Mouse (Mus musculus): Measurements from ENCODE around the gene Rhoj.

Gene Rhoj

GRCm38 (mm10) chr12:75307961-75308951 lies at the start of gene Rhoj:
Gene Rhoj, plus strand, starts transcription at chr12:75308322.
- in situ Hi-C loops (cut with MseI, MboI) = no loop called here

GRCm38 (mm10) chr12:75271726-75272125 lies 36.4 kb upstream of the Rhoj start:
- in situ Hi-C loops (cut with MseI, MboI) = no loop called here

GRCm38 (mm10) chr12:75275730-75276129 lies 32.4 kb upstream of the Rhoj start:
- in situ Hi-C loops (cut with MseI, MboI) = no loop called here

GRCm38 (mm10) chr12:75277425-75277824 lies 30.7 kb upstream of the Rhoj start:
- in situ Hi-C loops (cut with MseI, MboI) = no loop called here

- in situ Hi-C loops (cut with MseI, MboI) = no loop called here
Observed at GRCm38 (mm10) chr12:75280502-75280901, 27.6 kb upstream of the Rhoj start.

- in situ Hi-C loops (cut with MseI, MboI) = no loop called here
Observed at GRCm38 (mm10) chr12:75283226-75283625, 24.9 kb upstream of the Rhoj start.

GRCm38 (mm10) chr12:75286166-75286565 lies 22.0 kb upstream of the Rhoj start:
- in situ Hi-C loops (cut with MseI, MboI) = no loop called here

- in situ Hi-C loops (cut with MseI, MboI) = no loop called here
Observed at GRCm38 (mm10) chr12:75290524-75290923, 17.6 kb upstream of the Rhoj start.

GRCm38 (mm10) chr12:75291556-75291955 lies 16.6 kb upstream of the Rhoj start:
- in situ Hi-C loops (cut with MseI, MboI) = no loop called here

- in situ Hi-C loops (cut with MseI, MboI) = no loop called here
Observed at GRCm38 (mm10) chr12:75292939-75293338, 15.2 kb upstream of the Rhoj start.

GRCm38 (mm10) chr12:75299865-75300264 lies 8.3 kb upstream of the Rhoj start:
- in situ Hi-C loops (cut with MseI, MboI) = no loop called here

GRCm38 (mm10) chr12:75304132-75304531 lies 4.0 kb upstream of the Rhoj start:
- in situ Hi-C loops (cut with MseI, MboI) = no loop called here

- in situ Hi-C loops (cut with MseI, MboI) = no loop called here
Observed at GRCm38 (mm10) chr12:75309756-75310155, 1.6 kb downstream of the Rhoj start.

GRCm38 (mm10) chr12:75310766-75311165 lies 2.6 kb downstream of the Rhoj start:
- in situ Hi-C loops (cut with MseI, MboI) = no loop called here

- in situ Hi-C loops (cut with MseI, MboI) = no loop called here
Observed at GRCm38 (mm10) chr12:75311879-75312278, 3.8 kb downstream of the Rhoj start.

GRCm38 (mm10) chr12:75313992-75314391 lies 5.9 kb downstream of the Rhoj start:
- in situ Hi-C loops (cut with MseI, MboI) = no loop called here

GRCm38 (mm10) chr12:75315851-75316250 lies 7.7 kb downstream of the Rhoj start:
- in situ Hi-C loops (cut with MseI, MboI) = no loop called here

- in situ Hi-C loops (cut with MseI, MboI) = no loop called here
Observed at GRCm38 (mm10) chr12:75320441-75320925, 12.4 kb downstream of the Rhoj start.

GRCm38 (mm10) chr12:75321189-75321588 lies 13.1 kb downstream of the Rhoj start:
- in situ Hi-C loops (cut with MseI, MboI) = no loop called here

- in situ Hi-C loops (cut with MseI, MboI) = no loop called here
Observed at GRCm38 (mm10) chr12:75329188-75329587, 21.1 kb downstream of the Rhoj start.

GRCm38 (mm10) chr12:75339894-75340293 lies 31.8 kb downstream of the Rhoj start:
- in situ Hi-C loops (cut with MseI, MboI) = no loop called here

- in situ Hi-C loops (cut with MseI, MboI) = no loop called here
Observed at GRCm38 (mm10) chr12:75340331-75340730, 32.2 kb downstream of the Rhoj start.

- in situ Hi-C loops (cut with MseI, MboI) = no loop called here
Observed at GRCm38 (mm10) chr12:75348551-75348950, 40.4 kb downstream of the Rhoj start.
